Mouse (Mus musculus): ENCODE measurements around the gene Exoc3l4.

Gene Exoc3l4

DNA sequence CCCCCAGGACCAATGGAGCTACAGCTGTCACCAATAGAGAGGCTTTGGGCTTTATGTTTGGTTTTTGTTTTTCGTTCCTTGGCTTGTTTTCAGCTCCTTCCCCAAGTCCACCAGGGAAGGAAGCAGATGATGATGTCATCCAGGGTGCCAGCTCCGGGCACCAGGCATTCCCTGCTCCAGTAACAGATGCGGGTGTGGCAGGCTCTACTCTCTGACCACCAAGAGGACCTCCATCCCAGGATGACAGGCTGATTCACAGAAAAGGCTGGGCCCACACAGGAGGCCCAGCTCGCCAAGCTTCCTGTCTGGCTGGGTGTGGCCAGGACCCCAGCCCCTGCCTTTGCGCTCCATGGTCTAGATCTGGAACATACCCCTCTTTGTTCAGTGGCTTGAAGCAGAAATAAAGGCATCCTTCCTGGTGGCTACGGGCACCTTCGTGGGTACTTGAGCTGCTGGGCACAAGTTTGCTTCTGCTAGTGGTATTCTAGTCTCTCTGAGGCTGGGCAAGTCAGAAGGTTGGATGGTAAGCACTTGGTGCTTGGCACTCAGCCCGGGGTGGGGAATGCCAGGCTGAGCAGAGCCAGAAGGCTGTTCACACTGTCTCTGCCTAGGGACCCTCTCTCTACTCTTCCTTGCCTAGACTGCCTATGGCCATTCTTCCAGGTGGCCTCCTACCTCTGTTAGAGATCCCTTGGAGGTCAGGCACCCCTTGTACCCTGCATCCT lies 5.0 kb upstream of the Exoc3l4 start:
- DNase-seq: no peak

DNA sequence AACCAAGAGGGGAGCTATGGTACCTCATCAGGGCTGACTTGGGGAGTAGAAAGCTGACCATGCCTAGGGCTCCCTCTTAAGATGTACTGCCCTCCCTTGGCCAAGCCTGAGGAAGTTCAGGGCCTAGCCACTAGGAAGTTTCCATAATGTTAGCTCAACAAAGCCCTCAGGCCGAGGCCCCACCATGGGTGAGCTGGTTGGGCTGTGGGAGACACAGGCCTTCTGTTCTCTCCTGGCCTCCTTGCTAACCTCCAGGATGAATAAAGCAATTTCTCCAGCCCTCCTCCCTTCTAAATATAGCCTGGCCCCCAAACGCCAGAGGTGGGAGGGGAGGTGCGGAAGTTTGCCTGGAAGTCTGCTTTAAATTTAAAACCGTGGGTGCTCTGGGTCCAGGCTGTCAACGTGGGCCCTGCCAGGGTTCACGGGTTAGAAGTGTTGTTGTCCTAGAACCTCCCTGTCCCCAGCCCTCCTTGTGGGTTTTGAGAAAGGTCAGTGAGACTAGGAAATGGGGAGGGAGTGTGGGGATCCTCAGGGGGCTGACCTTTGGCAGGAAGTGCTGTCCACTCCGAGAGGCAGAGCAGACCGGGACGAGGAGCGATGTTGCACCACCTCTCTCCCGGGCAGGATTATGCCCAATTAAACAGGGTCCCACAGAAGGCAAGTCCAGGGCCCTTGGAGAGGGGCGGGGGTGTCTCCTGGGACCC lies 4.1 kb upstream of the Exoc3l4 start:
- peak; percentile 71 for DNase-seq

- peak; percentile 95 for DNase-seq
Measured at GRCm38 (mm10) chr12:111413300-111413699, 3.5 kb upstream of the Exoc3l4 start.

DNA sequence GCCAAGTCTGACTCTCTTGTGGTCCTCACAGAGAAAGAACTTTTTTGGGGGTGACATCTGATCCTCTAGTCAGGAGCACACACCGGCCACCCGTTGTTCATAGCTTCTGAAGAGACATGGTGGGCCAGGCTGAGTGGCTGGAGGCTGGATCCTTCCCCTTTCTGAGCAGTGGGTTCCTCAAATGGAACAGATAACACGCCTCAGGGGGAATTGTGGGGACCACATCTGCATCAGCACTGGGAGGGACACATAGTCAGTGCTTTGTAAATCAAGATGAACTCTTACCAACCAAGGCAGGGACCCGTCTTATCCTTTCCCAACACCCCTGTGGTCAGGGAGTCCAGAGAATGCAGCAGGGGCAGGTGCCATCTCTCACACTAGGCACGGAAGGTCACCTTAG lies 3.1 kb downstream of the Exoc3l4 start:
- no peak for DNase-seq

DNA sequence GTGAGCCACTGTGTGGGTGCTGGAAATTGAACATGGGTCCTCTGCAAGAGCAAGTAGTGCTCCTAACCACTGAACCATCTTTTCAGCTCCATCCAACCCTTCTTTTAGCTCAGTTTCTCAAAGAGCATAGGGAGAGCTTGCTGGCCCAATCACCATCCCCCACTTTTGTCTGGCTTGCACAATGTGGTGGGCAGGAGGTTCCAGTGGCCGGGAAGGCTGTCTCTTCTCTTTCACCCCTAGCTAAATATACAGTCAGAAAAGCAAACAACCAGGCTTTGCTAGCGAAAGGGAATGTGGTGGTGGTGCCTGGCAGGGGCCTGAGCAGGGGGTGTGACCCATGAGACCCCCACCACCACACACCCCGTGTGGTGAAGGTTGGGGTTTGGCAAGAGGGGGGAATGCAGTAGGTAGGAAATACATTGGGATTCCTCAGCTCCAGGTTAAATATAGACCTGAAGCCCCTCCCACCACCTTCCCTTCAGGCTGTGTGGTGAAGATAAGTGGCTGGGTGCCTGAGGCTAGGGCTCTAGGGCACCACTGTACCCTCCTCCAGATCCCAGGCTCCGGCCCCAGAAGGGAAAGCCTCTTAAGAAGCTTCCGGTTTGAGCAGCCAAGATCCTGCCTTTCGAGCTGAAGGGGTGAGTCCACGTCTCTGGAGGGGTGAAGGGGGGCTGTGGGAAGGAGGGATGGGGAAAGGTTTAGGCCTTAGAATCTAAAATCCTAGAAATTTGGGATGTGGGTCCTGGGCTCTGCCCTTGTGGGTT lies 4.3 kb downstream of the Exoc3l4 start:
- DNase-seq: peak; percentile 54

GRCm38 (mm10) chr12:111422852-111423251 lies 6.0 kb downstream of the Exoc3l4 start:
- DNase-seq: no peak

- DNase-seq: no peak
Measured at GRCm38 (mm10) chr12:111423570-111424129, 6.8 kb downstream of the Exoc3l4 start.

- peak; percentile 59 for DNase-seq
Measured at GRCm38 (mm10) chr12:111424547-111424946, 7.7 kb downstream of the Exoc3l4 start.

DNA sequence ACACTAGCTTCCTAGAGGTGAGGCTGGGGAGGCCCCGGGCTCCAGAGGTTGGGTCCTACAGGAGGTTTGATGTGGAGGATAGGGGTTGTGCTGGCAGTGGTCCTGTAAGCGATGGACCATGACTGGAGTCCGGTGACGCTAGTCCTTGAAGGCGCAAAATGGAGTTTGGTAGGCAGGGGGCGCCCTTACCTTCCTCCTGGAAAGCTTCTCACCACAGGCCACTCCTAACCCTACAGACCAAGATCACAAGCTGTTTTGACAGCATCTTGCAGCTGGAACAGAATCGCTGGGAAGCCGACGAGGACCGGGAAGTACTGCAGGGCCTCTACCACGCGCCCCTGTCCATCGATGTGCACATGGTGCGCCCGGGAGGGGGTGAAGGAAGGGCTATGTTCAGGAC lies 8.4 kb downstream of the Exoc3l4 start:
- DNase-seq: peak; percentile 94

DNA sequence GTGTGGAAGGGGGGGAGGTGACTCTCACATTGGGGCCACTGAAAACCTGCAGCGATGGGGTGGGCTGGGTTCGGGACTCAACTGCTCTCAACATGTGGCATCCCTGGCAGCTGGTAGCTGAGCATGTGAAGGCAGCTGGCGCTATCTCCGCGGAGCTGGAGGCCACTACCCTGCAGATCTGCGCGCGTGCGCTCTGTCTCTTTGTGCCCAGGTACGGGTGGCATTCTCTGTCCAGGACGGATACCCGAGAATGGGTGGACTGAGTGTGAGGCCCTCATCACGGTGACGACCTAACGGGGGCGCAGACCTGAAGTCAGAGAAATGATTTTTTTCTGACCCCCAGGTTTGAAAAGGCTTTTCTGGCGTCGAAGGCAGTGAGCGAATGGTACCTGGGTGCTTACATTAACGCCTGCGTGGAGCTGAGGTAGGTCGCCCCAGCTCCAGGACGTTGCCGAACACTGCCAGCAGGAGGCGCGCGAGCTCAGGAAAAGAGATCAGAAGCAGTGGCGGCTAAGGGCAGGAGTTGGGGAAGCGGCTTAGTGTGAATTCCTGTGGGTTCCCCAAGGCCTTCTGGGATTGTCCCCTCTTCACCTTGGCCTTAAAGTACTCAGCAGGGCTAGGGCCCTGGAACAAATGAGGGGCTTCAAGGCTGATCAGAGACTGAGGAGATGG lies 9.1 kb downstream of the Exoc3l4 start:
- DNase-seq: peak; percentile 94

- DNase-seq: peak; percentile 59
Measured at GRCm38 (mm10) chr12:111427438-111428113, 10.8 kb downstream of the Exoc3l4 start.

GRCm38 (mm10) chr12:111428364-111428763 lies 11.5 kb downstream of the Exoc3l4 start:
- DNase-seq: no peak

- DNase-seq: peak; percentile 51
Measured at GRCm38 (mm10) chr12:111428961-111429911, 12.4 kb downstream of the Exoc3l4 start.

DNA sequence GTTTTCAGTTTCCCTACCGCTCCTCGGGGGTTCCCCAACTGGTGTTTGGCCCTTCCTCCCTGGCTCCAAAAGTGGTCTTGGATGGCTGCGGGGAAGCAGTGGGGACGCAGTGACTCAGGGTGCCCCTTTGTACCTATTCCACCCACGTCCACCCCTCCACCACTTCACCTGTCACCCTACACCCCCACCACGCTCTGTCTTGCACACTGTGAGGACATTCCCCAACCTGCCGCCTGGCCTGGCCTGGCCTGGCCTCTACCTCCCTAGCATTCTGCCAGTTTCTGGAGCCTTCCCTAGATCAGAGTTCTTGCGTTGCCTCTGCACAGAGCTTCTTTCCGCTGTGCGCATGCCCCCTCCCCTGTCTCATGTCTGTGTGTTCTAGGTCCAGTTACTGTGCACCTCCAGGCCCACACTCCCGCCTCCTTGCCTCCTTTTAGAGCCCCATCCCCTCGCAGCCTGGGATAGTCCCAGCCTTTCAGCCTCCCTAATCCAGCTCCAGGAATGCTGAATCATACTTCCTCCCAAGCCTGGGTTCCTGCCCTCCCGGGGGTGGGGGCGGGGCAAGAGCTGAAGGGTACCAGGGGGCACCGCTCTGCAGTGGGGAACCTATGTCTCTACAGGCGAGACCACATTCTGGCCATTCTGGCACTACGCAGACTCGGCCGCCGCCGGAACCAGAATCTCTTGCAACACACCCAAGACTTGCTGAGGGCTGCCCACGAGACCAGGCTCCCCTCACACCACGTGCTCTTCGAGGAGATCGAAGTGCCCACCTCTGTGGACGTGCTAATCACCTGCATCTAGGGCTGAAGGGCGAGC lies 13.4 kb downstream of the Exoc3l4 start:
- peak; percentile 56 for DNase-seq

GRCm38 (mm10) chr12:111430868-111431817 lies 14.3 kb downstream of the Exoc3l4 start:
- DNase-seq: no peak

DNA sequence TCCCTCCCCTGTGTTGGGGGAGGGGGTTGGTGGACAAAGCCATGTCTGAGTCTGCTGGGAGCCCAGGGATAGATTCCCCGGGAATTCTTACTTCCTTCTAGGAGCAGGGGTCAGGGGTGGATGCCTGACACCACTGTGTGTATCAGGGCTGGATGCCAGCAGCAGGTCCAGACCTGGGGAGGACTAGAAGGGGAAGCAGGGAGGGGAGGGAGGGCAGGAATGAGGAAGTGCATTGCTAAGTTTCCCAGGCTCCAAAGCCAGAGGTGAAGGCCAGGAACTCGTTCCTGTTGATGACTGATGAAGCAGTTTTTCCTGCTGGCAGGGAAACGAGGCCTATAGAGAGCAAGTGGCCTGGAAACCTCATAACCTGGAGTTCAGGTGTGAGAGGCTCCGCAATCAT lies 15.3 kb downstream of the Exoc3l4 start:
- DNase-seq: no peak

DNA sequence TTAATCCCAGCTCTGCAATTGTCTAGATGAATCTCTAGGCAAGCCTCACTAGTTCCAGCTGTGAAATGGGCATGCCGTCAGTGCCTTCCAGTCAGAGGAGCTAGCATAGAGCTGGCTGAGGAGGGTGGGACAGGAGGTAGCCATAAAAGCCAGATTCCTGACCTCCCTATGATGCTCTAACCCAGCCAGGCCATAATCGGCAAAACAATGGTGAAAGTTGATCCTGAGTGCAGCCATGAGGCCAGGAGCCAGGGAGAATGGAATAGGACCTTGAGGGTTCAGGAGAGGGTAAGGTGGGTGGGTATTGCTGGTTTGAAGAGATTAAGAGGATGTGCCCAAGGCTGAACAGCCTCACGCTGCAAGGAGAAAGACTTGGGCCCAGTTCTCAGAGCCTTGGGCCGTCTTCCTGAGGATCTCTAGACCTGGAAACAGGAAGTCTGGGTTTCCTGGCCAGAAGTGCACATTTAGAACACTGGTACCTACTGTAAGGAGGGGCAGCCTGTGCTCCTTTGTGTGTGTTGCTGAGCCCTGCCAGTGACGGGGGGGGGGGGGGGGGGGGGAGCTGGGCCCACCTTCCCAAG lies 16.0 kb downstream of the Exoc3l4 start:
- no peak for DNase-seq

DNA sequence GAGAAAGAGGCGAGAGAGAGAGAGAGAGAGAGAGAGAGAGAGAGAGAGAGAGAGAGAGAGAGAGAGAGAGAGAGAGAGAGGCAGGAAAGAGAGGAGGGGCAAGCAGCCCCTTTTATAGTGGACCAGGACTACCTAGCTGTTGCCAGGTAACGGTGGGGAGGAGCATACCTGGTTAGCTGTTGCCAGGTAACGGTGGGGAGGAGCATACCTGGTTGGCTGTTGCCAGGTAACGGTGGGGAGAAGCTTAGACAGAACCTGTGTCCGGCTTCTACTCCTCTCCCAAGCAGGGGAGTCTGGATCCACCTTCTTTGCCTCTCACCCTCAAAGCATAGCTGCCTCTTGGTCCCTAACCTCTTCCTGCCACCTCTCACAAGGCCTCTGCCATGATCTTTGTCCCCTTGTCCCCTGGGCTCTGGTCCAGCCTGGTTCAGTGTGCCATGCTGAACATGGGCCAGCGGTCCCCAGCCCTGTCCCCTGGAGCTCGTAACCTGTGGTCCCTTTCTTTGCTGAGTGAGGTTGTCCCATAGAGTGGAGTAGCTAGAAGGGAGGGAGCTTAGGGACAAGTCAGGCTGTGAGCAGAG lies 17.4 kb downstream of the Exoc3l4 start:
- no peak for DNase-seq

Data from lung, postnatal 10 days (tissue).